Mouse (Mus musculus): ENCODE data around the gene Boc.

DNA sequence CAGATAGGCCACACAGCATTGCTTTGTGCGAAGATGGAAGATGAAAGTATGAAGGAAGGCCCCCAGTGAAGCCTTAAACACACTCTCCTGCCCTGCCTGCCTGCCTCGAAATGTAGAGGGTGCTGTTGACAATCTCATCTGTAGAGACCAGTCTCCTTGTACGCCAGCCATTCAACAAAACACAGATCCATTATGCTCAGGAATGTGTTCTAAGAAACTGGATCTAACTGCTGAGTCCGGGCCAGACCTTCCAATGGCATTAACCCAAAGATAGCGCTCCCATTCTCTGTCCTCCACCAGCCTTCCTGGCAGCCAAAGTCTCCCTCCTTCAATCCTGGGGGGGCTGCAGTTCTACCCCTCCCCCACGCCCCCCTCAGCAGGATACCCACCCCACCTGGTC, 42.2 kb downstream of the Boc start:
- TF ChIP-seq CTCF (IDR thresholded peaks at IDR 0.05; ENCODE audit: extremely low read depth, insufficient read depth, low read length) (no peak), POLR2A (IDR thresholded peaks at IDR 0.05; ENCODE audit: extremely low read depth, insufficient read depth, low read length) (no peak)
